In the genomic region with DNA sequence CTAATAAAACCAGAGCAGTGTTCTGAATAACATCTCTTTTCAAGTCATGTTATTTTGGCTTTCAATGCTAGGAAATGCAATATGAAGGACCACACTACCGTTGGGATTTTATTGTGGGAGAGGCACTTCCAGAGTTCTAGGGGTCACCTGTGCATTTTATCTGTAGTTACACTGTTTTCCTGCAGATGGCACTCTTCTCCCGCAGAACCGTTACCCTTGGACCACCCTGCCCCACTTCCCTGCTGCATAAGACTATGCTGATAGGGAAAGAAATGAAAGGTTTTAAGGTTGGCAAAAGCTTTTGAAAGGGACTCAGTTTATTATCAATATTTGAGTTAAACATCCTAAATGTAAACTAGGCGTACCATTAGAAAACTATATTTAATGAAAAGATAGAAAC, we compare ENCODE assay signal across 9 mouse cellular contexts. TPM values are rescaled to one million over a fixed set of nuclear protein-coding genes. Genes with fewer than 3 reads are reported as not detected.
A peak's percentile ranks its signal among the peaks of the same experiment; 100 is the strongest.
DNase-seq lines count a peak whose midpoint lies in the region; ATAC-seq lines count a peak whose summit lies in the region.
"Had no signal": no experiment of that assay in that cellular context is flagged by ENCODE, and none has a peak within 500 bp of the region (broad histone marks: within the 10 kb centered on the region; RNA-seq: fewer than 3 reads in every experiment).

No protein-coding gene starts in this region.

- H3K36me3 ChIP-seq in embryonic facial prominence, embryonic 10.5 days (replicated peaks) = no peaks in the 10 kb centered on the region
- H3K36me3 ChIP-seq in intestine, embryonic 14.5 days (ENCODE audit: control insufficient read depth, insufficient read depth, low read length) = no peaks in the 10 kb centered on the region
- H3K36me3 ChIP-seq: heart, embryonic 15.5 days had no signal

- peak; percentile 34 for DNase-seq in adrenal gland, postnatal 10 days
- DNase-seq in adrenal gland, postnatal 4 days (ENCODE audit: low spot score in 2 of 2) = no peak
- DNase-seq in right cerebral cortex, postnatal 10 days (ENCODE audit: low spot score in 2 of 2) = peak; percentile 52 to 70
- no peak for DNase-seq in right cerebral cortex, postnatal 36 days (ENCODE audit: low spot score in 2 of 2)
- peak; percentile 64 for DNase-seq in embryonic facial prominence, embryonic 10.5 days (ENCODE audit: low spot score)
- peak; percentile 66 for DNase-seq in intestine, embryonic 14.5 days (ENCODE audit: low spot score)
- DNase-seq in lung, postnatal 14 days = peak; percentile 54
- DNase-seq in retina, postnatal 7 days (ENCODE audit: low read depth, low spot score) = peak; percentile 67

- H3K4me3 ChIP-seq in embryonic facial prominence, embryonic 10.5 days = no peak overlapping the region
- no peak overlapping the region for H3K4me3 ChIP-seq in intestine, embryonic 14.5 days (ENCODE audit: low read depth, low read length)
- H3K4me3 ChIP-seq: heart, embryonic 15.5 days had no signal

- H3K27me3 ChIP-seq in embryonic facial prominence, embryonic 10.5 days (replicated peaks; ENCODE audit: low read depth, poor library complexity, severe bottlenecking) = peaks cover 7% of the 10 kb centered on the region
- H3K27me3 ChIP-seq in intestine, embryonic 14.5 days (replicated peaks; ENCODE audit: control insufficient read depth, insufficient read depth, low read length) = no peaks in the 10 kb centered on the region
- H3K27me3 ChIP-seq: heart, embryonic 15.5 days had no signal

- 22% methylated on average over 4 of the region's 4 CpGs for WGBS in embryonic facial prominence, embryonic 10.5 days
- 11% methylated on average over 4 of the region's 4 CpGs for WGBS in intestine, embryonic 14.5 days

- H3K27ac ChIP-seq in embryonic facial prominence, embryonic 10.5 days (replicated peaks) = no peak overlapping the region
- H3K27ac ChIP-seq in intestine, embryonic 14.5 days (ENCODE audit: low read depth) = no peak overlapping the region
- H3K27ac ChIP-seq: heart, embryonic 15.5 days had no signal

- no peak overlapping the region for H3K4me2 ChIP-seq in intestine, embryonic 14.5 days (ENCODE audit: low read length)
- H3K4me2 ChIP-seq: heart, embryonic 15.5 days had no signal

- no peak; the same call in 1 of the 2 replicates for ATAC-seq in intestine, embryonic 14.5 days (replicated peaks; ENCODE audit: low FRiP score, low TSS enrichment, low read depth)

- H3K9ac ChIP-seq in intestine, embryonic 14.5 days (ENCODE audit: low read length) = no peak overlapping the region
- H3K9ac ChIP-seq: heart, embryonic 15.5 days had no signal

- no peaks in the 10 kb centered on the region for H3K9me3 ChIP-seq in embryonic facial prominence, embryonic 10.5 days
- no peaks in the 10 kb centered on the region for H3K9me3 ChIP-seq in intestine, embryonic 14.5 days (ENCODE audit: control insufficient read depth, low read length)
- H3K9me3 ChIP-seq: heart, embryonic 15.5 days had no signal

- H3K4me1 ChIP-seq in embryonic facial prominence, embryonic 10.5 days = no peaks in the 10 kb centered on the region
- no peaks in the 10 kb centered on the region for H3K4me1 ChIP-seq in intestine, embryonic 14.5 days (replicated peaks; ENCODE audit: control insufficient read depth, insufficient read depth, low read length)
- H3K4me1 ChIP-seq: heart, embryonic 15.5 days had no signal

RNA-seq across cellular contexts. Expression of a gene that starts 14.6 kb away (rescaled TPM):
- 1 to 10 TPM; 2.5 to 3.8 TPM for total RNA-seq in adrenal gland, postnatal 10 days (2021)
- total RNA-seq in adrenal gland, postnatal 4 days (2021) = 1 to 10 TPM; 6.0 to 6.8 TPM
- 7.7 and 8.7 TPM in 2 replicates for polyA plus RNA-seq in embryonic facial prominence, embryonic 10.5 days (2016; fragmentation: Nextera tagmentation; extraction: Ambion mirVana)
- 3.6 and 4.1 TPM in 2 replicates for polyA plus RNA-seq in intestine, embryonic 14.5 days (2014; fragmentation: Nextera tagmentation; extraction: Ambion mirVana)

Comparison
In these comparisons a context has a peak if more than half of its experiments do, and no peak if none do; other contexts are left out.
1. DNase-seq: peak in adrenal gland, postnatal 10 days (single experiment), right cerebral cortex, postnatal 10 days (2 of 2), embryonic facial prominence, embryonic 10.5 days (single experiment), intestine, embryonic 14.5 days (single experiment), lung, postnatal 14 days (single experiment) and retina, postnatal 7 days (single experiment); none in adrenal gland, postnatal 4 days (0 of 2) and right cerebral cortex, postnatal 36 days (0 of 2).